Mouse (Mus musculus) bone marrow macrophage, adult 2 months (primary cell): Measurements from ENCODE around the gene Palm3. TPM values are rescaled to one million over a fixed set of nuclear protein-coding genes. Genes with fewer than 3 reads are reported as not detected.

Experiments
- H3K27ac ChIP-seq: 2 replicates; pipeline ENCODE4 v1.5.1; 2012; ENCODE audit warnings: low read depth, low read length; ENCODE audit not compliant: insufficient read depth
- H3K4me1 ChIP-seq: 2 replicates; pipeline ENCODE4 v1.6.1; 2012; ENCODE audit warnings: low read length; ENCODE audit not compliant: control insufficient read depth, insufficient read depth
- H3K4me3 ChIP-seq: 2 replicates; pipeline ENCODE4 v1.5.1; 2012; ENCODE audit warnings: mild to moderate bottlenecking, low read length, moderate library complexity; ENCODE audit not compliant: insufficient read depth
- CTCF ChIP-seq: IDR thresholded peaks from 2 replicates; pipeline ENCODE4 v1.5.1; 2012; ENCODE audit warnings: low read depth, mild to moderate bottlenecking, low read length, moderate library complexity
- POLR2A ChIP-seq: IDR thresholded peaks from 2 replicates; pipeline ENCODE4 v1.6.1; 2012; ENCODE audit warnings: mild to moderate bottlenecking, low read depth, low read length, borderline replicate concordance
- polyA plus RNA-seq: library from polyadenylated mRNA; stranded (reverse); fragments of >200 nt; gene quantifications from 2 replicates; pipeline ENCODE4 v1.2.4, GENCODE M21; 2012; ENCODE audit not compliant: missing spikeins, insufficient read depth, insufficient read length

Palm3 gene
- polyA plus RNA-seq, 1 experiment, result not detected

DNA sequence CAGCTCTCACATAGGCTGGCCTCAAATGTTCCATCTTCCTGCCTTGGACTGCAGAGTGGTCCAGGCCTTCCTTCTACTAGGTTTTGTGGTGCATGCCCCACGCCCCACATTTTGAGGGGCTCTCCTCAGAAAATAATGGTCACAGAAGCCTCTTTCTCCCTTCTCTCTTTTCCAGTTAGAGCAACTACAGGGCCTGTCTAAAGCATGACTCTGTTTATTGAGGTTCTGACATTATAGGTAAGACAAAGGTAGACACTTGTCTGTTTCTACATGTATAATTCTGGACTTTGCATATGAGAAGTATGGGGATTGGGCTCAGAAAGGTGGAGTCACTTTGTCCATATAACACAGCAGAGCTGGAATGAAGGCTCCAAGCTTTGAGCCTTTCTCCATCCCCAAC is 43.8 kb downstream of the Palm3 start, which contains the start of gene Gm10643:
Gm10643 (minus strand) TSS at position 101 of the 400 bp plus-strand sequence.
- no peak for TF ChIP-seq POLR2A
- no peak for TF ChIP-seq CTCF
- Histone ChIP-seq H3K4me1 (peaks cover 44% of the 10 kb centered on the region), H3K27ac (peak within 1 kb of the TSS; percentile 59)

DNA sequence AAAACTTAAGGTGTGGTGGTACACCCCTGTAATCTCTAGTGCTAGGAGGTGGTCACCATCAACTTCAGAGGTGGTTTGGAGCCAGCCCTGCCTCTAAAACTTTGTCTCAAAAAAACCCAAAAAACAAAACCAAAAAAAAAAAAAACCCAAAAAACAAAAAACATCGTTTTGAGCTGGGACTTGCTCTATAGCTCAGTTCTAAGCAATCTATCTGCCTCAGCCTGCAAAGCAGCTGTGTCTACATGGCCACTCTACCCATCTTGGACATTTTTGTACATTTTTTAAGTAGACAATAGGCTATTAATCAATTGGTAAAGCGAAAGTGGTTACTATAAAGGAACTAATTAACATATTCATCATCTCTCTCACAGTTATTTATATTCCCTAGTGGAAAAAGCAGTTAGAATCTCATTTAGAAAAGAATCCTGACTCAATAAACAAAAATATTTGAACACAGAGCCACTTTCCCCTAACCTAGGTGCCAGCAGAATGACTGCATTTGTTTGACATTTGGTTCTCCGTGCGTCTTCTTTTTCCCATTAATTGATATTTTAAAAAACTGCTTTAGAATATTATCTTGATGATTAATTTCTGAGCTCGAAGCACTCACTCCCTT is 44.3 kb downstream of the Palm3 start:
- H3K4me3 ChIP-seq, result peak overlapping the region; percentile 73
- peaks cover 49% of the 10 kb centered on the region for H3K4me1 ChIP-seq
- H3K27ac ChIP-seq, result peak overlapping the region; percentile 59; the same call in 1 of the 2 replicates
- TF ChIP-seq CTCF, result no peak
- TF ChIP-seq POLR2A, result no peak

More for the DNA sequence above, 43.8 kb downstream of the Palm3 start, which contains the start of gene Gm10643:
- peak within 1 kb of the TSS; percentile 73 for H3K4me3 ChIP-seq

DNA sequence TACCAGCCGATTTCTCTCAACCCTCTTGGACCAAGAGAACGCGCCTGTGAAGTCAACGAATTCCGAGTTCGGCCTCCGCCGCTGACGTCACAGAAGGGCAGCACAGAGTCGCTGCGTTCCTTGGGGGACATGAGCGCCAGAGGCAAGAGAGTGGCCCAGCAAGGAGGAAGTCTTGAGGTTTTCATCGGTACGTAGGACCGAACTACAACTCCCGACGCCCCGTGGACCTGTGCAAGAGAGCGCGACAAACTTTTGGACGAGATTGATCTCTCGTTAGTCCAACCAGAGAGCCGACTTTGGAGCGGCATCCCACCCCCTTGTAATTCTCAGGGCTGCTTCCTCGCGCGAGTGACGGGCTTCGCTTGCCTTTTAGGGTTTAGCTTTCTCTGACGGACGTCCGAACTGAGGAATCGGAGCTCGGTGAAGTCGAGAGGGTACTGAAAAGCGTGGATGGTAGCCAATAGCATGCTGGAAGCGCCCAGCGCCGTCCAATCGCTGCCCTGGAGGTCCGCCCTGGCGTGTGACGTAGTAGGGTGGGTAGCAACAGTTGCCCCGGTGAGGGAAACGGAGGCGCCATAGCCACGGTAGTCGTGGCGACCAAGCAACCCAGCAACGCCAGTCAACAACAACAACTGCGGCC is 45.1 kb downstream of the Palm3 start, which contains the start of gene Rfx1:
Rfx1 (plus strand) TSS at position 544 of the 640 bp plus-strand sequence.
- Histone ChIP-seq H3K27ac (peak within 1 kb of the TSS; percentile 71), H3K4me1 (peaks cover 58% of the 10 kb centered on the region), H3K4me3 (peak within 1 kb of the TSS; percentile 73)
- TF ChIP-seq CTCF (no peak), POLR2A (no peak)

DNA sequence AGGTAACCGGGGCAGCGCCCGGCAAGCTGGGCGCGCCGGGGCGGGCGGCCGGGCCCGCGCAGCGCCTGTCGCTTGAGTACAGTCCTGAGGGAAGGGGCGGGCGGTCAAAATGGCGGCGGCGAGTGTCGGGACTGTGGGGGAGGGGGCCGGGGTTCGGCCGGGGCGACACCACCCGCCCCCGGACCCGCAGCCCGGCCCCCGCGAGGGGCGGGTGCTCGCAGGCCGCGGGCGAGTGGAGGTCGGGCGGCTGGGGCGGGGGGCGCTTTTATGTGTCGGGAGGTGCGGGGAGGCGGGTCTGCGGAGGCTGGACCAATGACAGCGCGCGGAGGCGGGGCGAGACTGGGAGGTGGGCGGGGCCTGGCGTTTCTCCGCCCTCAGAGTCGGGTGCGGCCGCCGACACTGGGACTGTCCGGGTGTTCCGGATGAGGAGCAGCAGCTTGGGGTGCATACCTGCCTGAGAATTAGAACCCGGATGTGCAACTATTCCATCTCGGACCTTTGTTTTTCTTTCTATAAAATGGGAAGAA is 45.8 kb downstream of the Palm3 start:
- Histone ChIP-seq H3K4me3 (peak overlapping the region; percentile 63), H3K27ac (peak overlapping the region; percentile 71), H3K4me1 (peaks cover 65% of the 10 kb centered on the region)
- TF ChIP-seq POLR2A, result no peak
- TF ChIP-seq CTCF, result no peak

DNA sequence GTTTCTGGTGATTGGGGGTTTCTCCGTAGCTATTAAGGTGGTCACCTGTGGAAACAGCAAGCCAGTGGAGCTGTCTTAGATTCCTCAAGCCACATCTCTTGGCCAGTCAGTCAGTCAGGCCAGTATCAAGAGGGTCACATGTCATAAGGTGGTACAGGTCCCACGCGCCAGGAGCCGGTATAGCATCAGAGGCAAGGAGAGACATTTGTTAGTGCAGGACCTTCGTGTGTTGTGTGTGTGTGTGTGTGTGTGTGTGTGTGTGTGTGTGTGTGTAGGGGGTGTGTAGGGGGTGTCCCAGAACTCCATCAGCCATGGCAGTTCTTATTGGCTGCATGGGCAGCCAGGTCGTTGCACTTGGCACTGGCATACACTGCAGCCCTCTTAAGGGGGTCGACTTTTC is 46.6 kb downstream of the Palm3 start:
- no peak overlapping the region for H3K27ac ChIP-seq
- peak overlapping the region; percentile 63 for H3K4me3 ChIP-seq
- peaks cover 69% of the 10 kb centered on the region for H3K4me1 ChIP-seq
- no peak for TF ChIP-seq CTCF
- no peak for TF ChIP-seq POLR2A

DNA sequence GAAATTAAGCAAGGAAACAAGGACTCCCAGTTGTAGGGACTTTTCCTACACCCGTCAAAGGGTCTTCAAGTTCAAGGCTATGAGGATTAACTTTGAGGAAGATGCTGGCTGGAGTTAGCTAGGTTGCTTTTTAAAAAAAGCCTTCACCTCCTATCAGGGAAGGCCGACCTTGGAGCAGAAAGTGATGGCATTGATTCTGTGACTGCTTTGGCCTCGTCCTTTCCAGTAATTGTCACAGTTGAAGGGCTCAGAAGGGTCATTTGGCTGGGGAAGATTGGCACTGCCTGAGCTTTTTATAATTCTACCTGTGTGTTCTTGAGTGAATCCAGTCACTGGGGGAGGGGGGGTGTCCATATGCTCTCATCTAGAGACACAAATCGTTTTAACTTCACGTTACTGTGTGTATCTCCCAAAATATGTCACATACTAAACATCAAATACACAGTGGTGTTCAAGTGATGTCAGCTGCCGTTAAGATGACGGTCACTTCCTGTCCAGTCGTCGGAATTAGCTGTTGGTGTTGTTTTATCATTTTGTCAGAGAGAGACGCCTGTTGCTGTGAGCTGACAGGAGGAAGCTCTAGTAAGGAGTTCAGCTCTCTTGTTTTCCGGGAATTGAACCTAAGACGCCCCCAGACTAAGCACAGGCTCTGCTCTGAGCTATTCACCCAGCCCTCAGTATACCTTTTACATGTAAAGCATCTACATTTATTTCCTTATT is 47.2 kb downstream of the Palm3 start:
- TF ChIP-seq CTCF, result no peak
- TF ChIP-seq POLR2A, result no peak
- Histone ChIP-seq H3K4me1 (peaks cover 67% of the 10 kb centered on the region), H3K27ac (no peak overlapping the region; the same call in 1 of the 2 replicates), H3K4me3 (no peak overlapping the region)

DNA sequence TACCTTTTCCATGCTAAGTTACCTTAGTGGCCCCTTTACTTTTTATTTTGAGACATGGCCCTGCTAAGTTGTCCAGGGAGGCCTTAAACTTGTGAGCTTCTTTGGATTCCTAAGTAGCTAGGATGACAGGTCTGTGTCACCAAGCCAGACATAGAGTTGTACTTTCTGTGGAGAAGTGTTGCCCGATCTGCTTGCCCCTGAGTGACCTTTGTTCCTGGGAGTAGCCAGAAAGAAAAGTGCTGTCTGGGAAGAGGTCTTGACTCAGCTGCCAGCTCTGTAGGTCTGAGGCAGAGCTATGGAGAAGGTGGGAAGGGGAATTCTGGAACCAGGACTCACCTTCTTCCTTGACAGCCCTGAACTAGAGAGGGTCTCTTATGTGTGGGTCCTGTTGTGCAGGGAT is 47.9 kb downstream of the Palm3 start:
- H3K4me3 ChIP-seq, result no peak overlapping the region
- H3K27ac ChIP-seq, result no peak overlapping the region
- TF ChIP-seq CTCF (no peak), POLR2A (no peak)
- H3K4me1 ChIP-seq, result peaks cover 60% of the 10 kb centered on the region

DNA sequence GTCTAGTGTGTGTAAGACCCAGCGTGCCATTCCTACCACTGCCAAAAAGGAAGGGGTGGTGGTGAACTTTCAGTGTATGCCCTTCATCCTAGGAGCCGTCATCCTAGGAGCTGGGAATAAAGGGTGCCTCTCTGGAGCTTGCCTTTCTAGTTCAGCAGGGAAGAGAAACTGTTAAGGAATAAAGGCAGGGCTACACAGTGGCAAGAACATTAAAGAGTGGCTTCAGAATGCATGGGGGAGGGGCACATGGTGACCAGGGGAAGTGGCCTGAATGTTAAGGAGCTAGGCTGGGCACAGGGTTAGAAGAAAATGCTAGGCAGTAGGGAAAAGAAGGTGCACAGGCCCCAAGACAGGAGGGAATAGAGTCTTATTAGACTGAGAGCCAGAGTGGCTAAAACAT is 48.5 kb downstream of the Palm3 start:
- H3K4me1 ChIP-seq, result peaks cover 57% of the 10 kb centered on the region

DNA sequence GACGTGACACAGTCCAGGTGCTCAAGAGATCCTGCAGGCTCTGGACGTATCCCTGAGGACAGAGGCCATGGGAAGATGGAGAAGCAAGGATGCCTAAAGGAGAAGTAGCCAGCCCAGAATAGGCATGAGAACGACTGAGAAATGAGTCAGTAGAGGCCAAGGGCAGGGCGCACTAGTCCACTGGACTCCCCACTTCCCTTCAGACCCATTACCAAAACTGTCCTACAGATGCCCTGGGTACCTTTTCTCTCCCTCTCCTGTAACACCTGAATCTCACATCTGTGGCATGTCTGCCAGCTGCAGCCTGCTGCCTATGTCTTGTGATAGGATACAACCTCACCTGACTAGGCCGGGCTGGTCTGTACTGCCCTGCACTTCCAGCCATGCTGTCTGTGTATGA is 49.0 kb downstream of the Palm3 start:
- TF ChIP-seq CTCF (no peak), POLR2A (no peak)
- H3K4me1 ChIP-seq, result peaks cover 53% of the 10 kb centered on the region
- no peak overlapping the region for H3K4me3 ChIP-seq
- 0 out of 2 replicates have a peak overlapping the region, but pooled peaks have one; percentile 3 for H3K27ac ChIP-seq

More for the DNA sequence above, 48.5 kb downstream of the Palm3 start:
- Histone ChIP-seq H3K4me3 (no peak overlapping the region), H3K27ac (0 out of 2 replicates have a peak overlapping the region, but pooled peaks have one; percentile 3)
- TF ChIP-seq POLR2A (no peak), CTCF (no peak)
